Mouse (Mus musculus): ENCODE data around the gene St3gal2.
"Not testable (repeated sequence)": the region's sequence is repeated elsewhere in the genome, so short reads cannot be mapped to it uniquely, and the experiment has no call there.

St3gal2 gene

GRCm38 (mm10) chr8:110919341-110920031 is at the start of gene St3gal2:
Gene St3gal2, plus strand, starts transcription at chr8:110919922.
- peak; percentile 96 for DNase-seq (ENCODE audit: low read depth, low spot score)

GRCm38 (mm10) chr8:110870501-110870900 is 49.2 kb upstream of the St3gal2 start:
- no peak for DNase-seq (ENCODE audit: low read depth, low spot score)

GRCm38 (mm10) chr8:110877862-110878261 is 41.9 kb upstream of the St3gal2 start:
- no peak for DNase-seq (ENCODE audit: low read depth, low spot score)

- no peak for DNase-seq (ENCODE audit: low read depth, low spot score)
Observed at GRCm38 (mm10) chr8:110881741-110882310, 37.9 kb upstream of the St3gal2 start.

- no peak for DNase-seq (ENCODE audit: low read depth, low spot score)
Observed at GRCm38 (mm10) chr8:110883824-110884223, 35.9 kb upstream of the St3gal2 start.

GRCm38 (mm10) chr8:110886634-110887033 is 33.1 kb upstream of the St3gal2 start:
- no peak for DNase-seq (ENCODE audit: low read depth, low spot score)

- DNase-seq (ENCODE audit: low read depth, low spot score): no peak
Observed at GRCm38 (mm10) chr8:110887551-110887950, 32.2 kb upstream of the St3gal2 start.

- no peak for DNase-seq (ENCODE audit: low read depth, low spot score)
Observed at GRCm38 (mm10) chr8:110888441-110888840, 31.3 kb upstream of the St3gal2 start.

- DNase-seq (ENCODE audit: low read depth, low spot score): no peak
Observed at GRCm38 (mm10) chr8:110888860-110889259, 30.9 kb upstream of the St3gal2 start.

GRCm38 (mm10) chr8:110889904-110890470 is 29.7 kb upstream of the St3gal2 start:
- DNase-seq (ENCODE audit: low read depth, low spot score): no peak

GRCm38 (mm10) chr8:110892040-110892439 is 27.7 kb upstream of the St3gal2 start:
- no peak for DNase-seq (ENCODE audit: low read depth, low spot score)

- no peak for DNase-seq (ENCODE audit: low read depth, low spot score)
Observed at GRCm38 (mm10) chr8:110892913-110893312, 26.8 kb upstream of the St3gal2 start.

- no peak for DNase-seq (ENCODE audit: low read depth, low spot score)
Observed at GRCm38 (mm10) chr8:110894851-110895250, 24.9 kb upstream of the St3gal2 start.

- no peak for DNase-seq (ENCODE audit: low read depth, low spot score)
Observed at GRCm38 (mm10) chr8:110895254-110895653, 24.5 kb upstream of the St3gal2 start.

GRCm38 (mm10) chr8:110895812-110896211 is 23.9 kb upstream of the St3gal2 start:
- no peak for DNase-seq (ENCODE audit: low read depth, low spot score)

- no peak for DNase-seq (ENCODE audit: low read depth, low spot score)
Observed at GRCm38 (mm10) chr8:110897495-110897894, 22.2 kb upstream of the St3gal2 start.

GRCm38 (mm10) chr8:110901056-110901455 is 18.7 kb upstream of the St3gal2 start:
- DNase-seq (ENCODE audit: low read depth, low spot score): no peak

- DNase-seq (ENCODE audit: low read depth, low spot score): peak; percentile 39
Observed at GRCm38 (mm10) chr8:110901839-110902578, 17.7 kb upstream of the St3gal2 start, which contains the start of gene Fuk. Gene Fuk, minus strand, starts transcription at chr8:110902488.

GRCm38 (mm10) chr8:110902579-110902965 is 17.1 kb upstream of the St3gal2 start:
- no peak for DNase-seq (ENCODE audit: low read depth, low spot score)

- DNase-seq (ENCODE audit: low read depth, low spot score): no peak
Observed at GRCm38 (mm10) chr8:110905404-110905803, 14.3 kb upstream of the St3gal2 start.

- DNase-seq (ENCODE audit: low read depth, low spot score): no peak
Observed at GRCm38 (mm10) chr8:110906682-110907081, 13.0 kb upstream of the St3gal2 start.

- not testable (repeated sequence) for DNase-seq (ENCODE audit: low read depth, low spot score)
Observed at GRCm38 (mm10) chr8:110909850-110910249, 9.9 kb upstream of the St3gal2 start.
